Mouse (Mus musculus): ENCODE results near the gene 6030445D17Rik. TPM values are rescaled to one million over a fixed set of nuclear protein-coding genes. Genes with fewer than 3 reads are reported as not detected.
A peak's percentile ranks its signal among the peaks of the same experiment; 100 is the strongest.

The 6030445D17Rik gene
- polyA plus RNA-seq, 1 experiment, result not detected

- Histone ChIP-seq H3K9me3 (no peaks in the 10 kb centered on the region), H3K4me1 (peaks cover 4% of the 10 kb centered on the region), H3K27me3 (replicated peaks) (peaks cover 40% of the 10 kb centered on the region), H3K36me3 (replicated peaks; ENCODE audit: low read length) (no peaks in the 10 kb centered on the region), H3K4me3 (replicated peaks) (no peak overlapping the region)
- TF ChIP-seq GATA1 (IDR thresholded peaks at IDR 0.05; ENCODE audit: borderline replicate concordance, low read length) (no peak), FLI1 (IDR thresholded peaks at IDR 0.05; ENCODE audit: low read length) (no peak)
Measured at GRCm38 (mm10) chr4:136434029-136434428, 28.0 kb upstream of the 6030445D17Rik start.

GRCm38 (mm10) chr4:136439106-136439505 is 22.9 kb upstream of the 6030445D17Rik start:
- H3K4me1 ChIP-seq, result peaks cover 6% of the 10 kb centered on the region
- no peaks in the 10 kb centered on the region for H3K9me3 ChIP-seq
- no peaks in the 10 kb centered on the region for H3K36me3 ChIP-seq (replicated peaks; ENCODE audit: low read length)
- TF ChIP-seq FLI1 (IDR thresholded peaks at IDR 0.05; ENCODE audit: low read length) (no peak), GATA1 (IDR thresholded peaks at IDR 0.05; ENCODE audit: borderline replicate concordance, low read length) (no peak)
- H3K27me3 ChIP-seq (replicated peaks), result peaks cover 35% of the 10 kb centered on the region
- no peak overlapping the region for H3K4me3 ChIP-seq (replicated peaks)

GRCm38 (mm10) chr4:136441354-136442043 is 20.6 kb upstream of the 6030445D17Rik start:
- Histone ChIP-seq H3K4me1 (peaks cover 6% of the 10 kb centered on the region; the same call in 1 of the 2 replicates), H3K27me3 (replicated peaks) (peaks cover 45% of the 10 kb centered on the region), H3K36me3 (replicated peaks; ENCODE audit: low read length) (no peaks in the 10 kb centered on the region), H3K9me3 (no peaks in the 10 kb centered on the region), H3K4me3 (replicated peaks) (no peak overlapping the region)
- no peak for TF ChIP-seq FLI1 (IDR thresholded peaks at IDR 0.05; ENCODE audit: low read length)
- TF ChIP-seq GATA1 (IDR thresholded peaks at IDR 0.05; ENCODE audit: borderline replicate concordance, low read length), result no peak

- H3K4me1 ChIP-seq, result 0 out of 2 replicates have a peak, but pooled peaks cover 3% of the 10 kb centered on the region
- H3K36me3 ChIP-seq (replicated peaks; ENCODE audit: low read length), result no peaks in the 10 kb centered on the region
- H3K9me3 ChIP-seq, result no peaks in the 10 kb centered on the region
- H3K27me3 ChIP-seq (replicated peaks), result peaks cover 40% of the 10 kb centered on the region
- no peak overlapping the region for H3K4me3 ChIP-seq (replicated peaks)
- no peak for TF ChIP-seq GATA1 (IDR thresholded peaks at IDR 0.05; ENCODE audit: borderline replicate concordance, low read length)
- TF ChIP-seq FLI1 (IDR thresholded peaks at IDR 0.05; ENCODE audit: low read length), result no peak
Measured at GRCm38 (mm10) chr4:136444561-136444960, 17.5 kb upstream of the 6030445D17Rik start.

GRCm38 (mm10) chr4:136449795-136450194 is 12.3 kb upstream of the 6030445D17Rik start:
- Histone ChIP-seq H3K4me3 (replicated peaks) (no peak overlapping the region), H3K9me3 (no peaks in the 10 kb centered on the region), H3K4me1 (peaks cover 1% of the 10 kb centered on the region), H3K36me3 (replicated peaks; ENCODE audit: low read length) (no peaks in the 10 kb centered on the region), H3K27me3 (replicated peaks) (peaks cover 28% of the 10 kb centered on the region)
- TF ChIP-seq GATA1 (IDR thresholded peaks at IDR 0.05; ENCODE audit: borderline replicate concordance, low read length) (no peak), FLI1 (IDR thresholded peaks at IDR 0.05; ENCODE audit: low read length) (no peak)

- no peaks in the 10 kb centered on the region for H3K36me3 ChIP-seq (replicated peaks; ENCODE audit: low read length)
- peaks cover 5% of the 10 kb centered on the region for H3K4me1 ChIP-seq
- no peaks in the 10 kb centered on the region for H3K9me3 ChIP-seq
- TF ChIP-seq GATA1 (IDR thresholded peaks at IDR 0.05; ENCODE audit: borderline replicate concordance, low read length) (no peak), FLI1 (IDR thresholded peaks at IDR 0.05; ENCODE audit: low read length) (no peak)
- no peak overlapping the region for H3K4me3 ChIP-seq (replicated peaks)
- peaks cover 28% of the 10 kb centered on the region for H3K27me3 ChIP-seq (replicated peaks)
Measured at GRCm38 (mm10) chr4:136450271-136450670, 11.8 kb upstream of the 6030445D17Rik start.

GRCm38 (mm10) chr4:136451564-136451963 is 10.5 kb upstream of the 6030445D17Rik start:
- TF ChIP-seq GATA1 (IDR thresholded peaks at IDR 0.05; ENCODE audit: borderline replicate concordance, low read length) (no peak), FLI1 (IDR thresholded peaks at IDR 0.05; ENCODE audit: low read length) (no peak)
- no peaks in the 10 kb centered on the region for H3K9me3 ChIP-seq
- no peaks in the 10 kb centered on the region for H3K36me3 ChIP-seq (replicated peaks; ENCODE audit: low read length)
- H3K4me3 ChIP-seq (replicated peaks), result no peak overlapping the region
- H3K27me3 ChIP-seq (replicated peaks), result peaks cover 27% of the 10 kb centered on the region
- peaks cover 5% of the 10 kb centered on the region for H3K4me1 ChIP-seq

- no peak overlapping the region for H3K4me3 ChIP-seq (replicated peaks)
- H3K36me3 ChIP-seq (replicated peaks; ENCODE audit: low read length), result no peaks in the 10 kb centered on the region
- H3K9me3 ChIP-seq, result no peaks in the 10 kb centered on the region
- H3K4me1 ChIP-seq, result peaks cover 5% of the 10 kb centered on the region
- TF ChIP-seq FLI1 (IDR thresholded peaks at IDR 0.05; ENCODE audit: low read length) (no peak), GATA1 (IDR thresholded peaks at IDR 0.05; ENCODE audit: borderline replicate concordance, low read length) (no peak)
- H3K27me3 ChIP-seq (replicated peaks), result peaks cover 28% of the 10 kb centered on the region
Measured at GRCm38 (mm10) chr4:136452286-136452685, 9.8 kb upstream of the 6030445D17Rik start.

GRCm38 (mm10) chr4:136452792-136453191 is 9.3 kb upstream of the 6030445D17Rik start:
- Histone ChIP-seq H3K36me3 (replicated peaks; ENCODE audit: low read length) (no peaks in the 10 kb centered on the region), H3K4me3 (replicated peaks) (no peak overlapping the region), H3K9me3 (no peaks in the 10 kb centered on the region), H3K4me1 (peaks cover 5% of the 10 kb centered on the region), H3K27me3 (replicated peaks) (peaks cover 25% of the 10 kb centered on the region)
- TF ChIP-seq FLI1 (IDR thresholded peaks at IDR 0.05; ENCODE audit: low read length) (no peak), GATA1 (IDR thresholded peaks at IDR 0.05; ENCODE audit: borderline replicate concordance, low read length) (no peak)

- Histone ChIP-seq H3K36me3 (replicated peaks; ENCODE audit: low read length) (no peaks in the 10 kb centered on the region), H3K9me3 (no peaks in the 10 kb centered on the region), H3K4me1 (peaks cover 12% of the 10 kb centered on the region), H3K4me3 (replicated peaks) (peak overlapping the region; percentile 90), H3K27me3 (replicated peaks) (peaks cover 28% of the 10 kb centered on the region)
- TF ChIP-seq FLI1 (IDR thresholded peaks at IDR 0.05; ENCODE audit: low read length), result no peak
- TF ChIP-seq GATA1 (IDR thresholded peaks at IDR 0.05; ENCODE audit: borderline replicate concordance, low read length), result no peak
Measured at GRCm38 (mm10) chr4:136454850-136455260, 7.2 kb upstream of the 6030445D17Rik start.
